Mouse (Mus musculus) kidney, adult 9 months (tissue): ENCODE results near the gene Ncor2.

Source experiments
- DNase-seq: peaks from one replicate; pipeline ENCODE4 v3.0.0; 2022

Ncor2 gene

GRCm38 (mm10) chr5:125143114-125143872 is 35.7 kb downstream of the Ncor2 start:
- no peak for DNase-seq

GRCm38 (mm10) chr5:125141916-125142315 is 37.1 kb downstream of the Ncor2 start:
- DNase-seq = no peak

- DNase-seq = no peak
Observed at GRCm38 (mm10) chr5:125141525-125141880, 37.5 kb downstream of the Ncor2 start.

- peak; percentile 100 for DNase-seq
Observed at GRCm38 (mm10) chr5:125140832-125141524, 38.0 kb downstream of the Ncor2 start.

GRCm38 (mm10) chr5:125140151-125140699 is 38.8 kb downstream of the Ncor2 start:
- DNase-seq = peak; percentile 79

GRCm38 (mm10) chr5:125139669-125140068 is 39.4 kb downstream of the Ncor2 start:
- DNase-seq = no peak

- no peak for DNase-seq
Observed at GRCm38 (mm10) chr5:125138841-125139430, 40.1 kb downstream of the Ncor2 start.

- no peak for DNase-seq
Observed at GRCm38 (mm10) chr5:125137672-125138285, 41.2 kb downstream of the Ncor2 start.

GRCm38 (mm10) chr5:125136996-125137671 is 41.9 kb downstream of the Ncor2 start:
- peak; percentile 64 for DNase-seq

- DNase-seq = no peak
Observed at GRCm38 (mm10) chr5:125136296-125136995, 42.6 kb downstream of the Ncor2 start.

- DNase-seq = peak; percentile 67
Observed at GRCm38 (mm10) chr5:125134795-125135468, 44.1 kb downstream of the Ncor2 start.

- DNase-seq = no peak
Observed at GRCm38 (mm10) chr5:125134391-125134790, 44.6 kb downstream of the Ncor2 start.

- DNase-seq = no peak
Observed at GRCm38 (mm10) chr5:125133651-125134050, 45.4 kb downstream of the Ncor2 start.

GRCm38 (mm10) chr5:125132566-125133260 is 46.3 kb downstream of the Ncor2 start:
- DNase-seq = no peak

GRCm38 (mm10) chr5:125132069-125132468 is 47.0 kb downstream of the Ncor2 start:
- no peak for DNase-seq

GRCm38 (mm10) chr5:125130406-125130805 is 48.6 kb downstream of the Ncor2 start:
- DNase-seq = no peak

- DNase-seq = no peak
Observed at GRCm38 (mm10) chr5:125128939-125129385, 50.1 kb downstream of the Ncor2 start.

GRCm38 (mm10) chr5:125127920-125128319 is 51.1 kb downstream of the Ncor2 start:
- DNase-seq = no peak

- DNase-seq = no peak
Observed at GRCm38 (mm10) chr5:125127426-125127825, 51.6 kb downstream of the Ncor2 start.

- DNase-seq = no peak
Observed at GRCm38 (mm10) chr5:125125966-125126464, 53.0 kb downstream of the Ncor2 start.
